Mouse (Mus musculus): Measurements from ENCODE around the gene Slc44a4. TPM values are rescaled to one million over a fixed set of nuclear protein-coding genes. Genes with fewer than 3 reads are reported as not detected.
A peak's percentile ranks its signal among the peaks of the same experiment; 100 is the strongest.
"Not testable (repeated sequence)": the region's sequence is repeated elsewhere in the genome, so short reads cannot be mapped to it uniquely, and the experiment has no call there.

The Slc44a4 gene
- total RNA-seq, 2 experiments from 2014 or later, result 0.20 to 0.21 TPM

DNA sequence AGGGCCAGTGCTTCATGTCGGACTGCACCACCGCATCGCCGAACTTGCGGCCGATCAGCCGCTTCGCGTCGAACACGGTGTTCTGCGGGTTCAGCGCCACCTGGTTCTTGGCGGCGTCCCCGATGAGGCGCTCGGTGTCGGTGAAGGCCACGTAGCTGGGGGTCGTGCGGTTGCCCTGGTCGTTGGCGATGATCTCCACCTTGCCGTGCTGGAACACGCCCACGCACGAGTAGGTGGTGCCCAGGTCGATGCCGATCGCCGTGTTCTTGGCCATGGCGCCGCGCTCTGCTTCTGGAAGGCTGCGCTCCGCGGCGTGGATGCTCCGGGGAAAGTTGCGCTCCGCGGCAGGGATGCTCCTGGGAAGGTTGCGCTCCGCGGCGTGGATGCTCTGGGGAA lies 44.5 kb downstream of the Slc44a4 start:
- not testable (repeated sequence) for DNase-seq (ENCODE audit: extremely low spot score in 1 of 2, low spot score in 1 of 2)

DNA sequence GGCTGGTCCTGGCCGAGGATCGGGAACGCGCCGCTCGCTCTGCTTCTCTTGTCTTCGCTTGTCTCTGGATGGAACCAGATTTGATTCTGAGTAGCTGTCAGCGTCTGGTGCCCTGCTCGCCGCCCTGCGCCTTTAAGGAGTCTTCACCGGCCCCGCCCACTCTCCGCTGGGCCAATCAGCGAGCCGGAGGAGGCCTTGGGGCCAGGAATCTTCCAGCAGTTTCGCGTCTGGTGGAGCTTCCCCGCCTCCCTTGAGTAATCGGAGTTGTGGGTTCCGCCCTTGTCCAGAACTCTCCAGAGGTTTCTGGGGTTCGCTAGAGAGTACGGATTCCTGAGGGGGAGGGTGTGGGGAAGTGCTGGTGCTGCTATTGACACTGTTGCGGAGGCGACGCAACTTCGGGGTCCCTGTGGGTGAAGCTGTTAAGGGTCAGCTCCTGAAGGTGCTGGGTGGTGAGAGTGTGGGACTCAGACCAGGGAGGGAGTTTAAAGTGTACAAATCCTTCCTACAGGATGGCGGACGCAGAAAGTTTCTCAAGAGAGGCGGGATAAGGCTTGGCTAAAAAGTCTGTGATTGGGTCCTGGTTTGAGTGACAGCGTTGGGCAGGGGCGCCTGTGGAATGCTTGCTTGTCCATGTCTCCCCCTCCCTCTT lies 45.0 kb downstream of the Slc44a4 start, which contains the start of gene Hspa1b:
Gene Hspa1b, minus strand, starts transcription at position 109 of the 649 bp plus-strand sequence.
- DNase-seq (ENCODE audit: extremely low spot score in 1 of 2, low spot score in 1 of 2), result peak; percentile 57 to 63

DNA sequence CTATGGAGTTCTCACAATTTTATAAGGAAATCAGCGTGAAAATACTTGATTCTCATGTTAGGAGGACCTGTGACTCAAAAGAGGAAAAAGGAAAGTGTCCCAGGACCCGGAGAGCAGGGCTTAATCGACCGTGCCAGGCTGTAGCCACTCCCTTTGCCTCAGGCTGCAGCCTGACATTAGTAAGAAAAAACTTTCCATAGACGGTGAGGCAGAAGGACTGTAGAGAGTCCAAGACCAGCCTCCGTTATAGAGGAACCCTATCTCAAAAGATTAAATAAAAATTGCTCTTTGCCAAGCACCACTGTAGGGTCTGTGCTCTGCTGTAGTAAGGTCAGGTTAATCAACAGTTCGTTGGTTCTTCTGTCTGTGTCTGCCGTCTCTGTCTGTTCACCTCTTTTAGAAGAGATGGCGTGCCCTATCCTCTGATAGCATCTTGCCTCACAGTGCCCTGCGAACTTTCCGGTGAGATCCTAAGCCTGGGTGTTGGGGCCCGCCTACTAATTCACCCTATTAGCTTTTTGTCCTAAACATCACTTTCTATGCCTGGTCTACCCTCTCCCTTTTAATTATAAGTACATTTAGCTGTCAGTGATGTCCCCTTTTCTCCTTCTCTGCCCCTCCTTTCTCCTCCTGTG lies 45.7 kb downstream of the Slc44a4 start:
- DNase-seq (ENCODE audit: extremely low spot score in 1 of 2, low spot score in 1 of 2), result no peak

DNA sequence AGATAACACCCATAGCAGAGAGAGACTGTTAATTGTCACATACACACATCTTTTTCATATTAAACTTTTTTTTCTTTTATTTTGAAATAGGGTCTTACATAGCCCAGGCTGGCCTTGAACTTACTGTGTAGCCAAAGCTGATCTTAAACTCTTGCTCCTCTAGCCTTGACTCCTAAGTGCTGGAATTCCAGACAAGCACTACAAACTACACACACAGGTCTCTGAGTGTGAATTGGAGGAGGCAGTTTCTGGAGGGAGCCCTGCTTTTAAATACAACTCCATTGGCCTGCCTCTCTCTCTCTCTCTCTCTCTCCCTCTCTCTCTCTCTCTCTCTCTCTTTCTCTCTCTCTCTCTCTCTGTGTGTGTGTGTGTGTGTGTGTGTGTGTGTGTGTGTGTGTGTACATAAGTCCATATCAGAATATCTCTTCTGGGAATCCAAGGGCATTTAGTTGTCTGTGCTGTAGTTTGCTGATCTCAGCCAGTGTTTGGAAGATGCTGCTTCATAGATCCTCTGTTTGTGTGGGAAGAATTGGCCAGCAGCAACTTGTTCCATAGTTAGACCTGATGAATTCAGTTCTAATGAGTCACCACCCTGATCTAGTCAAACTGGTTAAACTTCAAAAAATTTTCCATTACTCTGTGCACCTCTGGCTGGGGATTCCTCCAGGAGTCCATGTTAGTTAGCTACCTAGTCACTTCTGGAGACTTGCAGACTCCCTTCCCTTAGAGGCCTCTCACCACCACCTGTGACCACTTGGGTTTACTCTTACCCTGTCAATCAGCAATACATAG lies 46.6 kb downstream of the Slc44a4 start:
- no peak for DNase-seq (ENCODE audit: extremely low spot score in 1 of 2, low spot score in 1 of 2)

DNA sequence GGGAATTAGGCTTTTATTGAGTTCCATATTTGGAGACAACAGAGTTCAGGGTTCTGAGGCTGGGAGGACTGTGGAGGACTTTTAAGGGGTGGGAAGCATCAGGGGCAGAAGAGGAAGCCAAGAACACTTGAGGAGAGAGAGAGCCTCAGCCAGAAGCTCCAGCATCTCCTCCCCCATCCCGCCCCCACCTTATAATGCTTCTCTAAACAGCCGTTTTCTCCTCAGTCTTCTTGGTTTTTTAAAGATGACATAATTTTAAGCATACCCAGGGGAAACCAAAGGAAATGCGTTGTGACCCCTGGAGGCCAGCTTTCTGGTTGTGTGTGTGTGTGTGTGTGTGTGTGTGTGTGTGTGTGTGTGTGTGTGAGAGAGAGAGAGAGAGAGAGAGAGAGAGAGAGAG lies 47.9 kb downstream of the Slc44a4 start:
- DNase-seq (ENCODE audit: extremely low spot score in 1 of 2, low spot score in 1 of 2), result no peak

DNA sequence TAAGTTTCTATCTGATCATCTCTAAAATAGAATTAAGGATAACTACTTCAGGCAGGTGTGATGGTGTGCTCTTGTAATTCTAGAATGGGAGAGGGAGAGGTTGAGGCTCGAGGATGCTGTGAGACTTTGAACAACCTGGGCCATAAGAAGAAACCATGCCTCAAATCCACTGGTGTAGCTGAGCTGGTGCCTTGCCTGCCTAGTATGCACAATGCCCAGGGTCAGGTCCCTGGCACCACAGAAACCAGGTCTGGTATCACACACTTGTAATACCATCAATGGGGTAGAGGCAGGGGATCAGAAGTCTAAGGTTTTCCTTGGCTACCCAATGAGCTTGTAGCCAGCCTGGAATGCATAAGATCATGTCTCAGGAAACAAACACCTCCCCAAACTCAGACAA lies 48.6 kb downstream of the Slc44a4 start:
- no peak for DNase-seq (ENCODE audit: extremely low spot score in 1 of 2, low spot score in 1 of 2)

DNA sequence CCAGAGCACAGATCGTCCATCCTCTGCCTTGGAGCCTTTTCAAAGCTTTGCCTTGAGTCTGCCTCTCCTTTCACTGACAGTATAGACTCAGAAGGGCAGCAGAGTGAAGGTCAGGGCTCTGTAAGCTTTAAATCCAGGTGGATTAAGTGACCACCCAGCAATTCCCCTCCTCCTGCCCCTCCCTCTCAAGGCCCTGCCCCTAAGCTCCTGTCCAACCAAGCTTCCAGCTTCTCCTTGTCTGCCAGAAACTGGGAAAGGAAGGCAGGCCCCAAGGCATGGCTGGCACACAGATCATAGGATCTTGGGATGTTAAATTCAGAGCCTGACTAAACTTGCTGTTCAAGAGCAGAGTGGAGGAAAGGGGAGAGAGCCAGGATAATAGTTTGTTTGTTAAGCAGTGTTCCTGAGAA lies 50.4 kb downstream of the Slc44a4 start:
- no peak for DNase-seq (ENCODE audit: extremely low spot score in 1 of 2, low spot score in 1 of 2)

DNA sequence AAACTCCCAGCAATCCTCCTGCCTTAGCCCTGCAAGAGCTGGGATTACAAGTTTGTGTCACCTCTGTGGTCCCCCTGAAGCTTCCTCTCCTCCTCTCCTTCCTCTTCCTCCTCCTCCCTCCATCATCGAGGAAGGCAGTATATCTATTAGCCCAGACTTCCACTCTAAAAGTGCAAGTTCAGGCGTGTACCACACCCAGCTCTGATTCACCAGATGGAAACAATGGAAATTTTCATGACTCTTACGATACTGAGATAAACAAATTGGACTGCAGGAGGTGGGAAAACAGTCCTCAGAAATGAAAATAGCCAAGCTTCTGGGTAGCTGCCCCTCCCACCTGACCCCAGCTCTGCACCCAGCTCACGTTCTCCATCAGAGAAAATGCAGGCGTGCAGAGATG lies 51.4 kb downstream of the Slc44a4 start:
- DNase-seq (ENCODE audit: extremely low spot score in 1 of 2, low spot score in 1 of 2), result no peak

DNA sequence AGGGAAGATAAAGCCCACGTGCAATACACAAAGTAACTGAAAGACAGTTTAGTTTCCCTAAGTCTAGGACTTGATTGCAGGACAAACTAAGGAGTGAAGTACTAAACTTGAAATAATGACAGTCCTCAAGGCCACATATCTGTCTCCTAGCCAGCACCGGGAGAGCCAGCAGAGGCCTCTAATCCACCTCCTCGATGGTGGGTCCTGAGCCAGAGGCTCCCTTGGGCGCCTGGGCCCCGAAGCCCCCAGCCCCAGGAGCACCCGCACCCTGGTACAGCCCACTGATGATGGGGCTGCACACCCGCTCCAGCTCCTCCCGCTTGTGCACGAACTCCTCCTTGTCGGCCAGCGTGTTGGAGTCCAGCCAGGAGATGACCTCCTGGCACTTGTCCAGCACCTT lies 55.6 kb downstream of the Slc44a4 start, which contains the start of gene Gm20481:
Gene Gm20481, plus strand, starts transcription at position 91 of the 400 bp plus-strand sequence.
- DNase-seq (ENCODE audit: extremely low spot score in 1 of 2, low spot score in 1 of 2), result not testable (repeated sequence)

DNA sequence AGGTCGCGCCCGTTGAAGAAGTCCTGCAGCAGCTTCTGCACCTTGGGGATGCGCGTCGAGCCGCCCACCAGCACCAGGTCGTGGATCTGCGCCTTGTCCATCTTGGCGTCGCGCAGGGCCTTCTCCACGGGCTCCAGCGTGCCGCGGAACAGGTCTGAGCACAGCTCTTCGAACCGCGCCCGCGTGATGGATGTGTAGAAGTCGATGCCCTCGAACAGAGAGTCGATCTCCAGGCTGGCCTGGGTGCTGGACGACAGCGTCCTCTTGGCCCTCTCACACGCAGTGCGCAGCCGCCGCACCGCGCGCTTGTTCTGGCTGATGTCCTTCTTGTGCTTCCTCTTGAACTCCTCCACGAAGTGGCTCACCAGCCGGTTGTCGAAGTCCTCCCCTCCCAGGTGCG lies 56.6 kb downstream of the Slc44a4 start:
- not testable (repeated sequence) for DNase-seq (ENCODE audit: extremely low spot score in 1 of 2, low spot score in 1 of 2)

DNA sequence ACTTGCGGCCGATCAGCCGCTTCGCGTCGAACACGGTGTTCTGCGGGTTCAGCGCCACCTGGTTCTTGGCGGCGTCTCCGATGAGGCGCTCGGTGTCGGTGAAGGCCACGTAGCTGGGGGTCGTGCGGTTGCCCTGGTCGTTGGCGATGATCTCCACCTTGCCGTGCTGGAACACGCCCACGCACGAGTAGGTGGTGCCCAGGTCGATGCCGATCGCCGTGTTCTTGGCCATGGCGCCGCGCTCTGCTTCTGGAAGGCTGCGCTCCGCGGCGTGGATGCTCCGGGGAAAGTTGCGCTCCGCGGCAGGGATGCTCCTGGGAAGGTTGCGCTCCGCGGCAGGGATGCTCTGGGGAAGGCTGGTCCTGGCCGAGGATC lies 57.4 kb downstream of the Slc44a4 start:
- DNase-seq (ENCODE audit: extremely low spot score in 1 of 2, low spot score in 1 of 2), result not testable (repeated sequence)

DNA sequence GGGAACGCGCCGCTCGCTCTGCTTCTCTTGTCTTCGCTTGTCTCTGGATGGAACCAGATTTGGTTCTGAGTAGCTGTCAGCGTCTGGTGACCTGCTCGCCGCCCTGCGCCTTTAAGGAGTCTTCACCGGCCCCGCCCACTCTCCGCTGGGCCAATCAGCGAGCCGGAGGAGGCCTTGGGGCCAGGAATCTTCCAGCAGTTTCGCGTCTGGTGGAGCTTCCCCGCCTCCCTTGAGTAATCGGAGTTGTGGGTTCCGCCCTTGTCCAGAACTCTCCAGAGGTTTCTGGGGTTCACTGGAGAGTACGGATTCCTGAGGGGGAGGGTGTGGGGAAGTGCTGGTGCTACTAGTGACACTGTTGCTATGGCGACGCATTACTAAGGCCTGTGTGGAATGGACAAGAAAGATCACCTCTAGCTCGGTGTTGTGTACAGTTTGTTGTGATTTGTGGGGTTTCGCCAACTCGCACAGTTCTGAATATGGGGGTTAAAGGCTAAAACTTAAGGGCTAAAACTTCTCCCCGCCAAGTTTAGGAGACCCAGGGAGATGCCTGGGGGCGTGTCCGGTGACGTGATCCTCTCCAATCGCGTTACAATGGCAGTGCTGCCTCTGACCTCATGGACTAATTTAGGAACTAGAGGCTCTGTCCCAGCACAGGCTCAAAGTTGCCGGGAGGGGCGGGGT lies 57.9 kb downstream of the Slc44a4 start, which contains the start of the genes Hspa1a and Hspa1l:
Gene Hspa1a, minus strand, starts transcription at position 88 of the 681 bp plus-strand sequence.
Gene Hspa1l, plus strand, starts transcription at position 635 of the 681 bp plus-strand sequence.
- DNase-seq (ENCODE audit: extremely low spot score in 1 of 2, low spot score in 1 of 2), result peak; percentile 49 to 53

DNA sequence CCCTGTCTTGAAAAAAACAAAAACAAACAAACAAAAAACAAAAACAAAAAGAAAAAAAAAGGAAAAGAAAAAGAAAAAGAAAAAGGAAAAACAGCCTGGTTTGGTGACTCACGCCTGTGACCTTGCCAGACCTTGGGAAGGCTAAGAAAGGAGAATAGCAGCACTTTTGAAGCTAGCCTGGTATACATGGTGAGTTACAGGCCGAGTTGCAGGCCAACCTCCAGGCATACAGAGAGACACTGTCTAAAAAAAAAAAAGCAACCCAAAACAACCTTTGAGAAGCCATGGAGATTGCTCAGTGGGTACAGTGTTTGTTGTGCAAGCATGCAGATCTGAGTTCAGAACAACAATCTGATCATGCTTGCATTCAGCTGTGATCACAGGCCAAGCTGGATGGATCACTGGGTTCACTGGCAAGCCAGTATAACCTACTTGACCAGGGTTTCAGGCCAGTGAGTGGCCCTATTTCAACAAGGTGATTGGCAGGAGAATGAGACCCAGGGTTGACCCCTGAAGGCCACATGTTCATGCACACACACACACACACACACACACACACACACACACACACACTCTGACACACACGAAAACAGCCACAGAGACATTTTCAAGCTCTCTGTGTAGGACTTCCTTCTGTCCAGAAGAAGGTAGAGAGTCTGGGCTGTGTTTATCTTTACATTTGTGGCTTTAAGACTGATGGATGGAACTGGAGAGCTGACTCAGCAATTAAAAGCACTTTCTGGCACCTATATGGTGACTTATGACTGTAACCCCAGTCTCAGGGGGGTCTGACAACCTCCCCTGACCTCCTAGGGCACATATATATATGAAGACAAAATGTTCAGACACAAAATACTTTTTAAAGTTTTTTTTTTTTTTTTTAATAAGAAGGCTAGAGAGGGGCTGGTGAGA lies 61.6 kb downstream of the Slc44a4 start:
- DNase-seq (ENCODE audit: extremely low spot score in 1 of 2, low spot score in 1 of 2), result no peak

DNA sequence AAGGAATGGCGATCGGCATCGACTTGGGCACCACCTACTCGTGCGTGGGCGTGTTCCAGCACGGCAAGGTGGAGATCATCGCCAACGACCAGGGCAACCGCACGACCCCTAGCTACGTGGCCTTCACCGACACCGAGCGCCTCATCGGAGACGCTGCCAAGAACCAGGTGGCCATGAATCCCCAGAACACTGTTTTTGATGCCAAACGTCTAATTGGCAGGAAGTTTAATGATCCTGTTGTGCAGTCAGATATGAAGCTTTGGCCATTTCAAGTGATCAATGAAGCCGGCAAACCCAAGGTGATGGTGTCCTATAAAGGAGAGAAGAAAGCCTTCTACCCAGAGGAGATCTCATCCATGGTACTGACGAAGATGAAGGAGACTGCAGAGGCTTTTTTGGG lies 62.7 kb downstream of the Slc44a4 start:
- no peak for DNase-seq (ENCODE audit: extremely low spot score in 1 of 2, low spot score in 1 of 2)

DNA sequence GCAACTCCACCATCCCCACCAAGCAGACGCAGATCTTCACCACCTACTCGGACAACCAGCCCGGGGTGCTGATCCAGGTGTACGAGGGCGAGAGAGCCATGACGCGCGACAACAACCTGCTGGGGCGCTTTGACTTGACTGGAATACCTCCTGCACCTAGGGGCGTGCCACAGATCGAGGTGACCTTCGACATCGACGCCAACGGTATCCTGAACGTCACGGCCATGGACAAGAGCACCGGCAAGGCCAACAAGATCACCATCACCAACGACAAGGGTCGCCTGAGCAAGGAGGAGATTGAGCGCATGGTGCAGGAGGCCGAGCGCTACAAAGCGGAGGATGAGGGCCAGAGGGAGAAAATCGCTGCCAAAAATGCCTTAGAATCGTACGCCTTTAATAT lies 64.0 kb downstream of the Slc44a4 start:
- no peak for DNase-seq (ENCODE audit: extremely low spot score in 1 of 2, low spot score in 1 of 2)

DNA sequence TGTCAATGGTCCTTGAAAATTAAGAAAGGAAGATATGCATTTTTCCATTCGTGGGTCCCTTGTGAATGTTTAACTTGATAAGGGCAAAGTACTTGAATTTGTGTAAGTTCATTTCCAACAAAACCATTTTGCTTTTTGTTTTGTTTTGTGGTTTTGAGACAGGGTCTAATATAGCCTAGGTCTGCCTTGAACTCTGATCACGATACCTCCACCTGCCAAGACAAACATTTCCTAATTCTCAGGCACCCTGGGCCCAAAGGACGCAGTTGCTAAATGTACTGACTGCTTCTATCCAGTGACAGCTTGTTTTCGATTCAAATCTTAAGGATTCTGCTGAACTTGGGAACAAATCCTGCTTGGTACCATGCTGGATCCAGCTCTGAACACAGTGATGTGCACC lies 65.4 kb downstream of the Slc44a4 start:
- DNase-seq (ENCODE audit: extremely low spot score in 1 of 2, low spot score in 1 of 2), result no peak

All from layer of hippocampus, postnatal 25 days (tissue).